Mouse (Mus musculus) heart, embryonic 15.5 days (tissue): ENCODE results near the gene Srsf10. TPM values are rescaled to one million over a fixed set of nuclear protein-coding genes. Genes with fewer than 3 reads are reported as not detected.

Experiments
- polyA plus RNA-seq: library from polyadenylated mRNA; unstranded; fragments of >200 nt; fragmentation: Nextera tagmentation; extraction: Ambion mirVana; gene quantifications from 2 replicates; pipeline ENCODE4 v1.2.1, GENCODE M21; 2015

Gene Srsf10
- polyA plus RNA-seq, 1 experiment from 2014 or later, result 131 TPM

Other genes starting within 250 kb of the Srsf10 start
- gene Ifnlr1, start 169.5 kb upstream of the Srsf10 start, polyA plus RNA-seq, result 0.64 and 0.94 TPM in 2 replicates
- gene Il22ra1, start 127.6 kb upstream of the Srsf10 start, polyA plus RNA-seq, result 0.06 TPM in 2 replicates
- 0.20 and 0.52 TPM in 2 replicates for gene Myom3, start 96.0 kb upstream of the Srsf10 start, polyA plus RNA-seq
- 123 and 130 TPM in 2 replicates for gene Pnrc2, start 18.1 kb downstream of the Srsf10 start, polyA plus RNA-seq
- 0.49 and 0.55 TPM in 2 replicates for gene Cnr2, start 39.6 kb downstream of the Srsf10 start, polyA plus RNA-seq
- gene Fuca1, start 65.0 kb downstream of the Srsf10 start, polyA plus RNA-seq, result 38.1 and 61.6 TPM in 2 replicates
- 80.2 and 82.4 TPM in 2 replicates for gene Hmgcl, start 90.7 kb downstream of the Srsf10 start, polyA plus RNA-seq
- 17.6 and 24.8 TPM in 2 replicates for gene Gale, start 108.0 kb downstream of the Srsf10 start, polyA plus RNA-seq
- 59.6 and 79.0 TPM in 2 replicates for gene Lypla2, start 116.9 kb downstream of the Srsf10 start, polyA plus RNA-seq
- gene Pithd1, start 131.5 kb downstream of the Srsf10 start, polyA plus RNA-seq, result 34.0 and 57.7 TPM in 2 replicates
- 27.3 and 31.4 TPM in 2 replicates for gene Eloa, start 166.0 kb downstream of the Srsf10 start, polyA plus RNA-seq
- gene Rpl11, start 197.7 kb downstream of the Srsf10 start, polyA plus RNA-seq, result 236 and 245 TPM in 2 replicates